Mouse (Mus musculus) thymus, adult 18-20 months (tissue): ENCODE data around the gene Crp.

Experiments
- DNase-seq, 2 experiments: peaks; one replicate each; pipeline ENCODE4 v3.0.0; 2022; ENCODE audit warnings: mixed read lengths in 2 of 2

The Crp gene

DNA sequence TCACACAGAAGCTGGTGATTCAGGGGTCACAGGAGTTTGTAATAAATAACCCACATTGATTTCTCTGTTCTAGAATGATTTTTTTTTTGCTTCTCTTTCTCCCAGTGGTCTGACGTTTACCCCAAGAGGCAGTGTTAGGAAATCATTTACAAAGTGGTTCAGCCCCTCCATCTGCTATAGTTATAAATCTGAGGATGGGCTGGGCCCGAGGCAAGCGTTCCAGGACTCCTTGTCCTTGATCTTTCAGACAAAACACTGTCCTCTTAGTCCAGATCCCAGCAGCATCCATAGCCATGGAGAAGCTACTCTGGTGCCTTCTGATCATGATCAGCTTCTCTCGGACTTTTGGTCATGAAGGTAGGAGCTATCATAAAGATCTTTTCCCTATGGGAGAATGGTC is at the start of gene Crp:
TSS of gene Crp (plus strand) at position 212 of the 400 bp plus-strand sequence.
- DNase-seq: no peak

DNA sequence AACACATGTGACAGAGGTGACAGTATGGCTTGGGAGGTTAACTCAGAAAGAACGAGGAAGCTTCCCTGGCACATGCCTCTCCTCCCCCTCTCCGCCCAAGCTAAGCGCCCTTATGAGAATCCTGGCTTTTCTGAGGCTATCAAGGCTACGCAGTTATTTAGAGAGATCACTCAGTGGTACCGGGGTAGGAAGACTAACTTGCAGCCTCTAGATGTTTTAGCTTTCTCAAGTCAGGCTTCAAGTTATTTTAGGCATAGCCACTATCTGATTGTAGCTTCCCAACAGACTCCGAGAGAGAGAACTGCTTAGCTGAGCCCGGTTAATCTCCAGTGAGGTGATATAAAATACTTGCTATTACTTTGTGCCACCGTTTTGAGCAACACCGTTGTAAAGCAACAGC is 48.5 kb upstream of the Crp start:
- no peak for DNase-seq

DNA sequence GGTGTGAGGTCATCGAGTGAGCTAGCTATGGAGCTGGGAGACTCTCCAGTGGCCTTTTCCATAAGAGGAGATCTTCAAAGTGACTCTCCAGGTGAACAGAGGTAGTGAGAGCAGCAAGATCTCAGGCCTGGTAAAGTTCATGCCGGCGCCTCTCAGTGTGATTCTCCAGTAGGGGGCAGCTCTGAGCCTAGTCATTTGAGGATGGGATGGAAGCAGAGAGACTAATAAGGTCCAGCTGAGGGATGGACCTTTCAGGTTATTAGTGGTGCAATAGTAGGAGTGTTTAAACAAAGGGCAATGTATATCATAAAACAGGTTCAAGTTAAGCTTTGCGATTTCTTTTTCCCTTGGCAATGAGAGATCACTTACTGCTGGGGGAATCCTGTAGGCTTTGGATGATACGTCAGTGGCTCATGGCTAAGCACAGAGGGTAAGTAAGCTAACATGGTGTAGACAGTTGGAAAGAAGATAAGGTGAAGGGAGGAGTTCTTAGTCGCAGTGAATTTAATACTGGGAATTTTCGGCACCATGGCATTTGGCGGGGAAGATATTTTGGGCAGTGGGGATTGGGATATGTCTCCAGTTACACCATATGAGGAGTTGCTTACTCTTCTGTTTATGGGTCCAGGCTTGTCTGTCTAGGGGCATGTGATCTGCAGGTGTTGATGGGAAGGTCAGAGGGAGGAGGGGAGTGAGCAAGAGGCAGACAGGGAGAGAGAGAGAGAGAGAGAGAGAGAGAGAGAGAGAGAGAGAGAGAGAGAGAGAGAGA is 47.2 kb upstream of the Crp start:
- DNase-seq: no peak

DNA sequence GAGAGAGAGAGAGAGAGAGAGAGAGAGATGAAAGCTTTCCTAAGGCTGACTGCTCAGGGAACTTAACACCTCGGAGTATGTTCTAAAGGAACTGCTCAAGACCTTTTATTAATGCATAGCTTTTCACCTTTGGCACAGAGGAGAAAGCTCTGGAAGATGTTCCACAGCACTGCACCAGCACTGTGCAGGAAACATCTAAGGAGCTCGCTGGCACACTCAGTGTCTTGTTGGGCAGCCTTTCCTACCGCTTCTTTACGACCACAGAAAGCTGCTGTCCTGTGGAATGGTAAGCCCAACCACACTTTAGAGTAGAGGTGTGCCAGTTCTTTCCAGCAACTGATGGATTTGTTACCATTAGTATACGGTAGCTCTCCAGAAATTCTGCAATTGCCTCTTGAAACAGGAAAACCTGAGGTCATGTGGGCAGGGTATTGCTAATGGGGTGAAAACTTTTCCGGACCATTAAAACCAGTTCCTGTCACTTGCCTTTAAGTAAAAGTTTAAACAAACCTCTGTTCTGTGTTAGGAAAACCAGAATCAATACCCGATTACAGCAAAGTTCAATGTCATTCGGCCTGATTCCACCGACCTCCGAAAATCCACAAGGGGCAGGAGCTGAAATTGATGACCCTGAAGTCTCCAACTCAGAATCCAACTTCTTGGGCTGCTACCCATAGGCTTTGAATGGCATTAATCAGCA is 46.4 kb upstream of the Crp start:
- DNase-seq: no peak

GRCm38 (mm10) chr1:172652040-172652662 is 45.7 kb upstream of the Crp start:
- DNase-seq: no peak

DNA sequence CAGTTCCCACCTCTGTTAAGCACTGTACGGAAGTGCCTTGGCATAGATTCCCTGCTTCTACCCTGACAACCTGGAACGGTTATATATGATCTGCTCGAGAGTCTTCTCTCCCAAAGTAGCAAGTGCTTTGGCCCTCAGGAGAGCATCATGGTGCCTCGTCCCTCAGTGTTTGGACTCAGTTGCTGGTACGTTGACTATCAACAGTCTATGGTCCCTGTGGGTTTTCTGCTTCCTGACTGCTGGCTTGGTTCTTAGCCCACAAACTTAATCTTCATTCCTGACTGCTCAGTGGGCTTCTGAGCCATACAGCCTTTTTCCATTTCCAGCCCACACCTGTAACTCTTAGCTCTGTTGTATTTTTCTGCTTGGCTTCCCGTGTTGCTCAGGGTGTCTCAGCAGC is 44.0 kb upstream of the Crp start:
- no peak for DNase-seq

- no peak for DNase-seq
Measured at GRCm38 (mm10) chr1:172657266-172657665, 40.6 kb upstream of the Crp start.

- no peak for DNase-seq
Measured at GRCm38 (mm10) chr1:172659688-172660087, 38.2 kb upstream of the Crp start.

GRCm38 (mm10) chr1:172665457-172665856 is 32.4 kb upstream of the Crp start:
- no peak for DNase-seq

DNA sequence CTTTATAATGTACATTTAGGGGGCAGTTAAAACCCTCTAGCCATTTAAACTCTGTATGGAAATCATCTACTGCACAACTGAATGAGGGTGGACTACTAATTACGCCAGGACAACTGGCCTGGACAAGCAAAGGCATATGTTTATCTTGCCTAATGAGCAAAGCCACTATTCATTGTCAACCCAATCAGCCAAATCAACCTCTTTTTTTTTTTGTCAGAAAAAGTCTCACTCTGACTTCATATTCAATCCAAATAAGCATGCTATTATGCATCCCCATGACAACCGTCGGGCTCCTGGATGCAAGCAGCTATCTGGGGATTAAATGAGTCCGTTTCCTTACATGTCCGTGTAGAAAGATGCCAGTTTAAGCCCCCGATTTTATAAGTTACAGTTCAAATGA is 30.3 kb upstream of the Crp start:
- DNase-seq: no peak

- no peak for DNase-seq
Measured at GRCm38 (mm10) chr1:172670716-172671115, 27.1 kb upstream of the Crp start.

DNA sequence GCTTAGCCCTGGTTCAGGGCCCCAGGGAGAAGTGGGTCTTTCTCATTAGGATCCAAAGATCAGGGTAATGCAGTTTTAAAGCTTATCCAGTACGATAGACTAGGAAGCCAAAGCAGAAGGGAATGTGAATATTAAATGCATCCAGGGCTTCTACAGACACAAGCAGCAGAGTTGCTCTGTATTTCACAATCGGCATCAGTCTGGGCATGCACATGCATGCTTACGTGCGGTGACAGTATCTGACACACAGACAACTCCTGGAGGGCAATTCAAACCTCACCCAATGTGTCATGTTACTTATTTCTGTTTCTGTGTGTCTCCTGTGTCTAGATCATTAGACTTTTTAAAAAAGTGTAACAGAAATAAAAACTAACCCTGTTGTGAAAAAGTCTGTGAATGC is 17.1 kb upstream of the Crp start:
- DNase-seq: no peak

GRCm38 (mm10) chr1:172683551-172683950 is 14.3 kb upstream of the Crp start:
- no peak for DNase-seq

- DNase-seq: no peak
Measured at GRCm38 (mm10) chr1:172683957-172684356, 13.9 kb upstream of the Crp start.

- no peak for DNase-seq
Measured at GRCm38 (mm10) chr1:172685178-172685577, 12.7 kb upstream of the Crp start.

GRCm38 (mm10) chr1:172697422-172697821 is 433 bp upstream of the Crp start:
- DNase-seq: no peak

GRCm38 (mm10) chr1:172700814-172701213 is 3.0 kb downstream of the Crp start:
- no peak for DNase-seq

DNA sequence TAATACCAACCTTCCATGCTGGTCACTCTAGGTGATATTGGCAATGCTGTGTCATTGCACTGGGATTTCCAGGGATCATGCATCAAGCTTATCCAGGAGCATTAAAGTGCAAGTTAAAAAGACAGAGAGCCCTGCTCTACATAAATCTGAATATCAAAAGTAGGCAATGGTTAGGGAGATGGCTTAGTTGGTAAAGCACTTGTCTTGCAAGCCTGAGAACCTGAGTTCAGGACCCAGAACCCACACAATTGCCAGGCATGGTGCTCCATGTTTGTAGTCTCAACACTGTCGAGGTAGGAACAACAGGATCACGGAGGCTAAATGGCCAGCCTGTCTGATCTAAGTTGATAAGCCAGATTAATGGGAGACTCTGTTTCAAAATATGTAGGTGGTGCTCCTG is 3.5 kb downstream of the Crp start:
- DNase-seq: no peak

GRCm38 (mm10) chr1:172701901-172702300 is 4.0 kb downstream of the Crp start:
- DNase-seq: no peak

DNA sequence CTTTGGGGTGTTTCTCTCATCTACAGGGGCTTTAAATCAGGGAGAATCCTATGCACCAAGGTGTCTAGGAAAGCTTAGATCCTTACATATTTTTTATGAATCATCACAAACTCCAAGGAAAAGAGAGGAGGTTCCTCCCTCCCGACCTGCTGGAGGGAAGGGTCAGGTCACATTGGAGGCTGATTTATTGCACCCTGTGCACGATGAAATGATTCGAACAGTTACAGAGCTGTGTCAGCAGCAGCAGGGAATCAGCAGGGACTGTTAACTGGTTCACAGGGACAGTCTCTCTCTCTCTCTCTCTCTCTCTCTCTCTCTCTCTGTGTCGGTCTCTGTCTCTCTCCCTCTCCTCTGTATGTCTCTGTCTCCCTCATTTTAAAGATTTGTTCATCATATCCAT is 6.9 kb downstream of the Crp start:
- no peak for DNase-seq

- DNase-seq: no peak
Measured at GRCm38 (mm10) chr1:172706243-172706642, 8.4 kb downstream of the Crp start.

- DNase-seq: no peak
Measured at GRCm38 (mm10) chr1:172709788-172710350, 12.0 kb downstream of the Crp start.

DNA sequence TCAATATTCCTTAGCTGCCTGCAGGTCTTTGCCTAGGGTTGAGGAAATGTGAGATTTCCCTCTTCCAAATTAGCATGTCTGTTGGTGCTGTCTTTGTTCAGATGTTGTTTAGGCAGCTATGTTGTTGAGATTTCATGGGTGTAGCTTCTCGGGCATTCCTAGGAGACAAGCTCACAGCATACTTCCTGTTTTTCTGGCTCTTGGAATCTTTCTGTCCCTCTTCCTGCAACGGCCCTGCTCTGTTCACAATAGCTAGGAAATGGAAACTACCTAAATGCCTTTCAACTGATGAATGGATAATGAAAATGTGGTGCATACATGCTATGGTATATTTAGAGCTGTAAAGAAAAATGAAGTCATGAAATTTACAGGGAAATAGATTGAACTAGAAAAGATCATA is 13.5 kb downstream of the Crp start:
- DNase-seq: no peak

DNA sequence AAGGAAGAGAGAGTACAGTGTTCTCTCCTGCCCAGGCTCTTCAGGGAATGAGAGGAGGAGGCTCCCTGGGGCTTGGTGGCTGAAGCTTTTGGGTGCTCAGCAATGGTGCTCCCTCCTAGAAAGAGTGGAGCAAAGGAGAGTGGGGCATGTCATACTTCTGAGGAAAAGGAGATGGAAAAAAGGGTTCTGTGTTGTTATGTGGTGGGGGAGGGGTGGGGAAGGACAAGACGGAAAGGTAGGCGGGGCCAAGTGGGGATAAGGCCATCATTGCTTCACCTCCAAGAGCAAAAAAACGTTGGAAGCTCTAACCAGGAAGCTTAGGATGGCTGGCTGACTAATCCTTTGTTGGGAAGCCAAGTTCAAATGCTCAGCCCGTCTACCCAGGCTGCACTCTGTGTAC is 14.1 kb downstream of the Crp start:
- DNase-seq: no peak
